ENCODE assay signal across 17 mouse cellular contexts in the genomic region with DNA sequence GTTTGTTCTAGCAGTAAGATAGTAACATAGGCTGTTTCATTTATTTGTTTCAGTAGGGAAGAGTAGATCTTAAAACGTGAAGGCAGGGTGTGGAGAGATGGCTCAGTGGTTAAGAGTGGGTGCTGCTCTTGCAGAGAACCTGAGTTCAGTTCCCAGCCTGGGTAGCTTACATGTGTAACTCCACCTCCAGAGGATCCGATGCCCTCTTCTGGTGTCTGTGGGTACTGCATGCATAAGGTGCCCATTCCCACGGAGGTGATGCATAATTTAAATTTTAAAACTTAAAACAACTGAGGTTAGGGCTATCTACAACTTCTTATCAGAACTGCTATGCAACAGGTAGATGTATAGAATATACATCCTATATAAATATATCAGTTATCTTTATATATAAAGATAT. TPM values are rescaled to one million over a fixed set of nuclear protein-coding genes. Genes with fewer than 3 reads are reported as not detected.
DNase-seq lines count a peak whose midpoint lies in the region; ATAC-seq and TF ChIP-seq lines count a peak whose summit lies in the region.
"Had no signal": no experiment of that assay in that cellular context is flagged by ENCODE, and none has a peak within 500 bp of the region (broad histone marks: within the 10 kb centered on the region; RNA-seq: fewer than 3 reads in every experiment).

No protein-coding gene starts in this region.

- H3K79me2 ChIP-seq in MEL (ENCODE audit: control insufficient read depth, insufficient read depth, low read length, poor library complexity), result no peaks in the 10 kb centered on the region

- no peak overlapping the region for H3K9ac ChIP-seq in kidney, postnatal 0 days (ENCODE audit: low read depth, low read length)
- no peak overlapping the region for H3K9ac ChIP-seq in midbrain, embryonic 11.5 days (ENCODE audit: low read length)
- no peak overlapping the region for H3K9ac ChIP-seq in midbrain, embryonic 16.5 days (ENCODE audit: low read depth, low read length)
- H3K9ac ChIP-seq in MEL (ENCODE audit: control insufficient read depth, low read depth, low read length, poor library complexity, severe bottlenecking), result no peak overlapping the region
- no peak overlapping the region for H3K9ac ChIP-seq in embryonic facial prominence, embryonic 11.5 days (replicated peaks; ENCODE audit: low read length)

- H3K4me2 ChIP-seq in kidney, postnatal 0 days (ENCODE audit: low read length), result no peak overlapping the region
- no peak overlapping the region for H3K4me2 ChIP-seq in midbrain, embryonic 11.5 days
- no peak overlapping the region for H3K4me2 ChIP-seq in midbrain, embryonic 16.5 days (ENCODE audit: low read length)
- H3K4me2 ChIP-seq in embryonic facial prominence, embryonic 11.5 days (ENCODE audit: low read depth, low read length), result no peak overlapping the region
- H3K4me2 ChIP-seq: heart, embryonic 11.5 days had no signal

- 0 out of 2 replicates have a peak, but pooled peaks have one; percentile 28 for TF ChIP-seq CTCF in kidney, postnatal 0 days (IDR thresholded peaks at IDR 0.05; ENCODE audit: low read depth)
- peak; percentile 7 to 27 (median 26); a peak in 5 of 6 replicates for TF ChIP-seq CTCF in MEL (IDR thresholded peaks at IDR 0.05 in 2 of 3, conservative IDR thresholded peaks at IDR 0.05 in 1 of 3; ENCODE audit: control insufficient read depth in 1 of 3, insufficient read depth in 1 of 3, low read depth in 2 of 3, low read length in 3 of 3, poor library complexity in 1 of 3, severe bottlenecking in 1 of 3)

- H3K4me1 ChIP-seq in kidney, postnatal 0 days (replicated peaks; ENCODE audit: insufficient read depth, low read length), result no peaks in the 10 kb centered on the region
- H3K4me1 ChIP-seq in midbrain, embryonic 11.5 days (ENCODE audit: control insufficient read depth, insufficient read depth, low read length), result no peaks in the 10 kb centered on the region
- H3K4me1 ChIP-seq in midbrain, embryonic 16.5 days (ENCODE audit: control insufficient read depth, insufficient read depth, low read length), result no peaks in the 10 kb centered on the region
- H3K4me1 ChIP-seq in MEL (ENCODE audit: control insufficient read depth in 1 of 2, insufficient read depth in 2 of 2, low read length in 2 of 2), result no peaks in the 10 kb centered on the region
- H3K4me1 ChIP-seq in embryonic facial prominence, embryonic 11.5 days (ENCODE audit: control insufficient read depth, insufficient read depth, low read length), result no peaks in the 10 kb centered on the region

- no peak overlapping the region for H3K4me3 ChIP-seq in kidney, postnatal 0 days (replicated peaks; ENCODE audit: low read depth, low read length)
- H3K4me3 ChIP-seq in midbrain, embryonic 11.5 days (ENCODE audit: low read depth, low read length), result no peak overlapping the region
- no peak overlapping the region for H3K4me3 ChIP-seq in midbrain, embryonic 16.5 days (ENCODE audit: low read depth, low read length)
- H3K4me3 ChIP-seq in MEL (ENCODE audit: control insufficient read depth in 1 of 2, insufficient read depth in 1 of 2, low read depth in 2 of 2, low read length in 2 of 2), result no peak overlapping the region
- H3K4me3 ChIP-seq in embryonic facial prominence, embryonic 11.5 days (ENCODE audit: low read depth, low read length), result no peak overlapping the region

- no peak for TF ChIP-seq RAD21 in MEL (IDR thresholded peaks at IDR 0.05; ENCODE audit: low read depth, low read length)

- no peak overlapping the region for H3K27ac ChIP-seq in kidney, postnatal 0 days
- no peak overlapping the region for H3K27ac ChIP-seq in midbrain, embryonic 11.5 days (ENCODE audit: low read depth, low read length)
- H3K27ac ChIP-seq in midbrain, embryonic 16.5 days (ENCODE audit: low read length), result no peak overlapping the region
- H3K27ac ChIP-seq in MEL (ENCODE audit: control insufficient read depth, low read depth, low read length), result no peak overlapping the region
- no peak overlapping the region for H3K27ac ChIP-seq in embryonic facial prominence, embryonic 11.5 days (replicated peaks; ENCODE audit: low read depth, low read length)

- WGBS in kidney, postnatal 0 days, result 82% methylated on average over 3 of the region's 3 CpGs
- 85% methylated on average over 3 of the region's 3 CpGs for WGBS in midbrain, embryonic 11.5 days
- 89% methylated on average over 3 of the region's 3 CpGs for WGBS in midbrain, embryonic 16.5 days
- 76% methylated on average over 3 of the region's 3 CpGs for WGBS in embryonic facial prominence, embryonic 11.5 days

- TF ChIP-seq EP300 in MEL (IDR thresholded peaks at IDR 0.05; ENCODE audit: low read depth in 1 of 2, low read length in 2 of 2), result no peak

- intact Hi-C loops in left cerebral cortex, postnatal 14 days (cut with DNase I), result no loop called here

- no peaks in the 10 kb centered on the region for H3K9me3 ChIP-seq in kidney, postnatal 0 days (replicated peaks; ENCODE audit: low read length)
- peaks cover 4% of the 10 kb centered on the region; the same call in 1 of the 2 replicates for H3K9me3 ChIP-seq in midbrain, embryonic 11.5 days (ENCODE audit: control insufficient read depth, low read length)
- peaks cover 6% of the 10 kb centered on the region for H3K9me3 ChIP-seq in midbrain, embryonic 16.5 days (replicated peaks; ENCODE audit: control insufficient read depth, low read length, poor library complexity, severe bottlenecking)
- H3K9me3 ChIP-seq in MEL (replicated peaks; ENCODE audit: insufficient read depth, low read length), result no peaks in the 10 kb centered on the region
- H3K9me3 ChIP-seq in embryonic facial prominence, embryonic 11.5 days (replicated peaks; ENCODE audit: control insufficient read depth, low read length), result no peaks in the 10 kb centered on the region

- H3K27me3 ChIP-seq in kidney, postnatal 0 days (ENCODE audit: insufficient read depth, low read length), result no peaks in the 10 kb centered on the region
- no peaks in the 10 kb centered on the region for H3K27me3 ChIP-seq in midbrain, embryonic 11.5 days (ENCODE audit: control insufficient read depth, insufficient read depth, low read length)
- no peaks in the 10 kb centered on the region for H3K27me3 ChIP-seq in midbrain, embryonic 16.5 days (ENCODE audit: control insufficient read depth, insufficient read depth, low read depth, low read length)
- no peaks in the 10 kb centered on the region for H3K27me3 ChIP-seq in MEL (ENCODE audit: control insufficient read depth in 1 of 2, insufficient read depth in 2 of 2, low read length in 2 of 2)
- no peaks in the 10 kb centered on the region for H3K27me3 ChIP-seq in embryonic facial prominence, embryonic 11.5 days (ENCODE audit: control insufficient read depth, insufficient read depth, low read length)
- H3K27me3 ChIP-seq: CH12.LX had no signal

- no peak for ATAC-seq in kidney, postnatal 0 days (replicated peaks; ENCODE audit: low FRiP score, low read depth)
- ATAC-seq in midbrain, embryonic 11.5 days (ENCODE audit: low FRiP score), result no peak
- ATAC-seq in midbrain, embryonic 16.5 days, result no peak
- ATAC-seq in embryonic facial prominence, embryonic 11.5 days (replicated peaks; ENCODE audit: insufficient number of reproducible peaks, low FRiP score, low TSS enrichment, low read depth), result no peak
- ATAC-seq: forebrain, embryonic 16.5 days; intestine, embryonic 16.5 days had no signal

- TF ChIP-seq POLR2A in MEL (IDR thresholded peaks at IDR 0.05; ENCODE audit: control insufficient read depth in 1 of 2, insufficient read depth in 1 of 2, low read depth in 1 of 2, low read length in 2 of 2, poor library complexity in 1 of 2), result no peak

- no peaks in the 10 kb centered on the region for H3K36me3 ChIP-seq in kidney, postnatal 0 days (ENCODE audit: insufficient read depth, low read length)
- no peaks in the 10 kb centered on the region for H3K36me3 ChIP-seq in midbrain, embryonic 11.5 days (ENCODE audit: control insufficient read depth, insufficient read depth, low read length)
- H3K36me3 ChIP-seq in midbrain, embryonic 16.5 days (ENCODE audit: control insufficient read depth, insufficient read depth, low read length), result no peaks in the 10 kb centered on the region
- no peaks in the 10 kb centered on the region for H3K36me3 ChIP-seq in MEL (ENCODE audit: control insufficient read depth in 1 of 2, insufficient read depth in 2 of 2, low read length in 2 of 2)
- no peaks in the 10 kb centered on the region for H3K36me3 ChIP-seq in embryonic facial prominence, embryonic 11.5 days (replicated peaks; ENCODE audit: control insufficient read depth, insufficient read depth, low read depth, low read length)

- no peak for DNase-seq in kidney, postnatal 0 days (ENCODE audit: low spot score)
- DNase-seq in kidney, adult 9 months, result no peak
- peak; percentile 60 for DNase-seq in midbrain, embryonic 11.5 days (ENCODE audit: low spot score, missing footprints)
- peak; percentile 8 for DNase-seq in MEL (ENCODE audit: low read depth, low spot score)
- peak; percentile 12 for DNase-seq in embryonic facial prominence, embryonic 11.5 days (ENCODE audit: low spot score)
- no peak for DNase-seq in left cerebral cortex, postnatal 14 days (ENCODE audit: low spot score in 2 of 2)
- DNase-seq: adrenal gland, postnatal 25 days; cerebellum, postnatal 25 days; gastrocnemius, postnatal 25 days; heart, postnatal 36 days; lung, adult 2 months; right cerebral cortex, postnatal 14 days had no signal

TF ChIP-seq in MEL, 35 proteins besides CTCF, POLR2A, EP300 and RAD21:
- TF ChIP-seq E2F4 (IDR thresholded peaks at IDR 0.05; ENCODE audit: borderline replicate concordance, low read depth, low read length) (no peak), KAT2A (conservative IDR thresholded peaks at IDR 0.05; ENCODE audit: low read depth, low read length) (no peak)

RNA-seq across cellular contexts. Expression of gene Tmem132d, which starts 40.5 kb away (rescaled TPM):
- polyA plus RNA-seq in kidney, postnatal 0 days (2015; fragmentation: Nextera tagmentation; extraction: Ambion mirVana), result 0.14 and 0.24 TPM in 2 replicates
- 0.23 and 0.36 TPM in 2 replicates for polyA plus RNA-seq in midbrain, embryonic 11.5 days (2014; fragmentation: Nextera tagmentation; extraction: Ambion mirVana)
- 2.8 and 3.3 TPM in 2 replicates for polyA plus RNA-seq in midbrain, embryonic 16.5 days (2015; fragmentation: Nextera tagmentation; extraction: Ambion mirVana)
- total RNA-seq in MEL (2012; rRNA removed), result not detected in 2 replicates
- polyA plus RNA-seq in MEL (2012; ENCODE audit: insufficient read depth in 1 of 2, insufficient read length in 2 of 2, low read depth in 1 of 2, low replicate concordance in 2 of 2, missing spikeins in 1 of 2), result not detected
- 0.39 and 0.56 TPM in 2 replicates for polyA plus RNA-seq in embryonic facial prominence, embryonic 11.5 days (2014; fragmentation: Nextera tagmentation; extraction: Ambion mirVana)
- total RNA-seq in left cerebral cortex, postnatal 14 days (2021), result 10 to 100 TPM; 42.1 to 47.8 TPM
- total RNA-seq: adrenal gland, postnatal 25 days; CH12.LX had no signal
- polyA plus RNA-seq: intestine, embryonic 16.5 days had no signal

Comparison
In these comparisons a context has a peak if more than half of its experiments do, and no peak if none do; other contexts are left out.
1. DNase-seq: peak in midbrain, embryonic 11.5 days (single experiment), MEL (single experiment) and embryonic facial prominence, embryonic 11.5 days (single experiment); none in kidney, postnatal 0 days (single experiment), kidney, adult 9 months (single experiment) and left cerebral cortex, postnatal 14 days (0 of 2).